ENCODE assay signal across 13 mouse cellular contexts in the genomic region with DNA sequence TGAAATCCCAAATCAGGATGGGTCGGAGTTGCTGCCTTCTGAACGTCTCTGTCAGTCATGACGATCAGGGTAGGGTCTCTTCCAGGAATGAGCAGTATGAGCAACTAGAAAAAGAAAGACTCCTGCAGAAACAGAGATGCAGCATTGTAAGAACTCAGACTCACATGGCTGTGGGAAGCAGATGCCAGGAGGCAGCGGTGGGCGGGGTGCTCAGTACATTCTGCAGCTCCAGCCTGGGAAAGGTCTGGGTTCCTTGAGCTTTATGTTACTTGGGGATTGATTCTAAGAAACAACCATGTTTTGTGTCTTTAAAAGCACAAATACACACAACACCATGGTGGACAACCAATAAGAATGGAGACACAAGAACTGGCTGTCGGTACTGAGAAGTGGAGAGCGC.
A peak's percentile ranks its signal among the peaks of the same experiment; 100 is the strongest.
DNase-seq lines count a peak whose midpoint lies in the region; ATAC-seq and TF ChIP-seq lines count a peak whose summit lies in the region.
"Had no signal": no experiment of that assay in that cellular context is flagged by ENCODE, and none has a peak within 500 bp of the region (broad histone marks: within the 10 kb centered on the region; RNA-seq: fewer than 3 reads in every experiment).

No protein-coding gene starts in this region.

- H3K9ac ChIP-seq in embryonic facial prominence, embryonic 13.5 days, result no peak overlapping the region
- no peak overlapping the region for H3K9ac ChIP-seq in midbrain, postnatal 0 days (replicated peaks; ENCODE audit: low read length, poor library complexity, severe bottlenecking)
- H3K9ac ChIP-seq in midbrain, embryonic 13.5 days (replicated peaks), result no peak overlapping the region
- H3K9ac ChIP-seq: liver, postnatal 0 days; stomach, embryonic 15.5 days had no signal

- H3K4me3 ChIP-seq in embryonic facial prominence, embryonic 13.5 days, result no peak overlapping the region
- no peak overlapping the region for H3K4me3 ChIP-seq in embryonic facial prominence, embryonic 10.5 days
- no peak overlapping the region for H3K4me3 ChIP-seq in midbrain, postnatal 0 days (ENCODE audit: low read depth, low read length)
- no peak overlapping the region for H3K4me3 ChIP-seq in midbrain, embryonic 13.5 days (replicated peaks)
- H3K4me3 ChIP-seq: myocyte; stomach, embryonic 15.5 days had no signal

- peaks cover 10% of the 10 kb centered on the region; the same call in 1 of the 2 replicates for H3K4me1 ChIP-seq in embryonic facial prominence, embryonic 13.5 days
- peaks cover 5% of the 10 kb centered on the region for H3K4me1 ChIP-seq in embryonic facial prominence, embryonic 10.5 days
- peaks cover 3% of the 10 kb centered on the region; the same call in 1 of the 2 replicates for H3K4me1 ChIP-seq in midbrain, postnatal 0 days (ENCODE audit: insufficient read depth, low read length)
- no peaks in the 10 kb centered on the region; the same call in 1 of the 2 replicates for H3K4me1 ChIP-seq in midbrain, embryonic 13.5 days (replicated peaks)
- H3K4me1 ChIP-seq: stomach, embryonic 15.5 days had no signal

- no peaks in the 10 kb centered on the region for H3K27me3 ChIP-seq in embryonic facial prominence, embryonic 13.5 days
- H3K27me3 ChIP-seq in embryonic facial prominence, embryonic 10.5 days (replicated peaks; ENCODE audit: low read depth, poor library complexity, severe bottlenecking), result no peaks in the 10 kb centered on the region
- H3K27me3 ChIP-seq in midbrain, postnatal 0 days (ENCODE audit: insufficient read depth, low read length), result no peaks in the 10 kb centered on the region
- no peaks in the 10 kb centered on the region for H3K27me3 ChIP-seq in midbrain, embryonic 13.5 days
- H3K27me3 ChIP-seq: stomach, embryonic 15.5 days had no signal

- WGBS in embryonic facial prominence, embryonic 13.5 days, result 70% methylated on average over 7 of the region's 7 CpGs
- 82% methylated on average over 7 of the region's 7 CpGs for WGBS in embryonic facial prominence, embryonic 10.5 days
- WGBS in midbrain, postnatal 0 days, result 71% methylated on average over 7 of the region's 7 CpGs
- 76% methylated on average over 7 of the region's 7 CpGs for WGBS in midbrain, embryonic 13.5 days

- ATAC-seq in embryonic facial prominence, embryonic 13.5 days (ENCODE audit: insufficient number of reproducible peaks, insufficient read depth, low FRiP score, low TSS enrichment, low read depth), result no peak
- no peak for ATAC-seq in midbrain, postnatal 0 days (ENCODE audit: low FRiP score)
- ATAC-seq in midbrain, embryonic 13.5 days, result no peak
- ATAC-seq: liver, postnatal 0 days had no signal

- no peak for TF ChIP-seq CTCF in midbrain, postnatal 0 days (IDR thresholded peaks at IDR 0.05)

- DNase-seq in embryonic facial prominence, embryonic 10.5 days (ENCODE audit: low spot score), result no peak
- DNase-seq in midbrain, postnatal 0 days (ENCODE audit: low spot score), result no peak
- DNase-seq in left cerebral cortex, adult 8-10 months (ENCODE audit: low spot score in 2 of 2), result peak; percentile 30 to 75
- no peak for DNase-seq in cerebellum, postnatal 4 days (ENCODE audit: low spot score in 2 of 2)
- DNase-seq in urinary bladder, postnatal 10 days (ENCODE audit: low spot score), result no peak
- DNase-seq in cerebellum, postnatal 14 days, result no peak
- DNase-seq: embryo, embryonic 11 days; kidney, adult 8-10 months; liver, postnatal 0 days had no signal

- 0 out of 2 replicates have a peak overlapping the region, but pooled peaks have one; percentile 18 for H3K27ac ChIP-seq in embryonic facial prominence, embryonic 13.5 days
- no peak overlapping the region for H3K27ac ChIP-seq in embryonic facial prominence, embryonic 10.5 days (replicated peaks)
- H3K27ac ChIP-seq in midbrain, postnatal 0 days (ENCODE audit: low read depth, low read length), result 0 out of 2 replicates have a peak overlapping the region, but pooled peaks have one; percentile 13
- no peak overlapping the region for H3K27ac ChIP-seq in midbrain, embryonic 13.5 days
- H3K27ac ChIP-seq: stomach, embryonic 15.5 days had no signal

- H3K36me3 ChIP-seq in embryonic facial prominence, embryonic 13.5 days, result no peaks in the 10 kb centered on the region
- no peaks in the 10 kb centered on the region for H3K36me3 ChIP-seq in embryonic facial prominence, embryonic 10.5 days (replicated peaks)
- no peaks in the 10 kb centered on the region for H3K36me3 ChIP-seq in midbrain, postnatal 0 days (ENCODE audit: insufficient read depth, low read length)
- H3K36me3 ChIP-seq in midbrain, embryonic 13.5 days, result no peaks in the 10 kb centered on the region
- H3K36me3 ChIP-seq: stomach, embryonic 15.5 days had no signal

- H3K9me3 ChIP-seq in embryonic facial prominence, embryonic 13.5 days, result no peaks in the 10 kb centered on the region
- no peaks in the 10 kb centered on the region for H3K9me3 ChIP-seq in embryonic facial prominence, embryonic 10.5 days
- no peaks in the 10 kb centered on the region for H3K9me3 ChIP-seq in midbrain, postnatal 0 days (ENCODE audit: low read length)
- H3K9me3 ChIP-seq in midbrain, embryonic 13.5 days, result no peaks in the 10 kb centered on the region
- H3K9me3 ChIP-seq: stomach, embryonic 15.5 days had no signal

- no peak overlapping the region for H3K4me2 ChIP-seq in embryonic facial prominence, embryonic 13.5 days
- no peak overlapping the region for H3K4me2 ChIP-seq in midbrain, postnatal 0 days (ENCODE audit: low read depth, low read length, poor library complexity, severe bottlenecking)
- H3K4me2 ChIP-seq in midbrain, embryonic 13.5 days (replicated peaks), result no peak overlapping the region
- H3K4me2 ChIP-seq: stomach, embryonic 15.5 days had no signal

Comparison
In these comparisons a context has a peak if more than half of its experiments do, and no peak if none do; other contexts are left out.
1. H3K27ac ChIP-seq: peak in embryonic facial prominence, embryonic 13.5 days (single experiment) and midbrain, postnatal 0 days (single experiment); none in embryonic facial prominence, embryonic 10.5 days (single experiment) and midbrain, embryonic 13.5 days (single experiment).
2. DNase-seq: peak in left cerebral cortex, adult 8-10 months (2 of 2); none in embryonic facial prominence, embryonic 10.5 days (single experiment), midbrain, postnatal 0 days (single experiment), cerebellum, postnatal 4 days (0 of 2), urinary bladder, postnatal 10 days (single experiment) and cerebellum, postnatal 14 days (0 of 2).